Mouse (Mus musculus): ENCODE measurements around the gene Cidec.

Gene Cidec

DNA sequence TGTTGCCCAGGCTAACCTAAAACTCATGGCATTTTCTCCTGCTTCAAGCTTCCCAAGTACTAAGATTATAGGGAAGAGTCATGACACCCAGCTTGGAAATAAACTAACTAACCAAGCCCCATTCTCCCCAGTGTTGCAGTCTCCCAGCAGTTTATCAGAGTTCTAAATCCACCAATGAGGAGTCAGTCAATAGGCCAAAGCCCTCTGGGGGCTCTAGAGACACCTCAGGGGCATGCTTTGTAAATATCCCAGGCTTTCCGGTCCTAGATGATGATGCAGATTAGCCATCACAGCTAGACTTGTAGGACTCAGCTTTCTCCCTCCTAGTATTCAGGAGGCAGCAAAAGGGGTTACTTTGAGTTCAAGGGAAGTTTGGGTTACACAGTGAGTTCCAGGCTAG, 25.6 kb downstream of the Cidec start:
- no peak for DNase-seq (ENCODE audit: low read depth, low spot score)

DNA sequence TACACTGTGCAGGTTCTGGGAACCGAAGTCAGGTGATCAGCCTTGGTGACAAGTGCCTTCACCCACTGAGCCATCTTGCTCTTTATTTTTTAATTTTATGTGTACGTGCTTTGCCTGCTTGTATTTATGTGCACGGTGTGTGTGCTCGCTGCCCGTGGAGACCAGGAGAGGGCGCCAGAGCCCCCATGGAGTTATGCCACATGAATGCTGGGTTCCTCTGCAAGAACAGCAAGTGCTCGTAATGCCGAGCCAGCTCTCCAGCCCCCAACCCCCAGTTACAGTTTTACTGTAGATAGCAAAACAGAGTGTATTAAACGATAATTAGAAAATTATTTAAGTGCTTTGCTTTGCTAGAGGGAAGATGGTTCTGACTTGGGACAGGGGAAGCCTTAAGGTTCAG, 28.9 kb downstream of the Cidec start:
- peak; percentile 81 for DNase-seq (ENCODE audit: low read depth, low spot score)

DNA sequence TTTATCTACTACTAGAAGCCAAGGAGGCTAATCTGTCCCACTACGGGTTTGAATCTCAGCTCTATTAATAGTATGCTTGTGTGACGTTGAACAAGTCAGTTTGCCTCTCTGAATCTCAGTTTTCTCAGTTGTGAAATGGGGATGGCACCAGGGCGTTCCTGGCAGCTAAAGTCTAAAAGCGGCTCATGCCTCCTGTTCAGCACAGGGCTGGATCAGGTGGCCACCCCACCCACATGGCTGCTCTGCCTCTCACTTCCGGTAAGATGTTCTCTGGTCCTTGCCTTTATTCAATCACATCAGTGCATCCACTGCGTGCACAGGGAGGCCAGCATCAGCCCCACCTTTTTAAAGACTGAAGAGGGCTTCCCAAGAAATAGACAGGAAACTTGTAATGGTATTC, 30.1 kb downstream of the Cidec start:
- DNase-seq (ENCODE audit: low read depth, low spot score) = no peak

DNA sequence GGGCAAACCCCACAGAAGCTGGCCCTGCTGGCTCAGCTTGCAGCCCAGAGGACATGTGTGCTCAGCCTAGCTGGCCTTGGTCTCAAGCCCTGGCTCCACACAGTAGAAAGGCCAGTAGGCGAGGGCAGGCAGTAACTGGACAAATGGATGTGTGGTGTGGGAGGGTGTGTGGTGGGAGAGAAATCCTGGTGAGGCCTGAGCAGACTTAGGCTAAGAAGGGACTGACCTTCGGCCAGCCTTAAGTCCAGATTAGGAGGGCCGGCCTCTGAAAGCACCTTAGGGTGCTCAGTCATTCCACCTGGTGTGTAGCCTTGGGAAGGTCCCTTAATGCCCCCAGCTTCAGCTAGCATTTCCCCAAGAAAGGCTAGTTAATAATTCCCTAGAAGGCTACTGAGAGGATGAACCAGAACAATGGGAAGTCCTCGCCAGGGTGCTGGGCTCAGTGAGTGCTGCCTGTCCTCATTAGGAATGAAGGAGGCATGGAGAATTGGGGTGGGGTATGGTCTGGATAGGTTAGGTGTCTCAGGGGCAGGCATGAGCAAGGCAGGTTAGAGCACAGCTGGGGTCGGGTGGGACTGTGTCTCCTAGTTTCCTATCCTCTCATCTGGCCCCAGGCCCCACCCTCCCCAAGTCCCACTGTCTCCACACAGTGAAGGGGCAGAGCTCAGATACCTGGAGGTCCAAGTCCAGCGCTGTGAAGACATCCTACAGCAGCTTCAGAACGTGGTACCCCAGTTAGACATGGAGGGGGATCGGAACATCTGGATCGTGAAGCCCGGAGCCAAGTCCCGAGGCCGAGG, 30.7 kb downstream of the Cidec start:
- DNase-seq (ENCODE audit: low read depth, low spot score) = no peak

DNA sequence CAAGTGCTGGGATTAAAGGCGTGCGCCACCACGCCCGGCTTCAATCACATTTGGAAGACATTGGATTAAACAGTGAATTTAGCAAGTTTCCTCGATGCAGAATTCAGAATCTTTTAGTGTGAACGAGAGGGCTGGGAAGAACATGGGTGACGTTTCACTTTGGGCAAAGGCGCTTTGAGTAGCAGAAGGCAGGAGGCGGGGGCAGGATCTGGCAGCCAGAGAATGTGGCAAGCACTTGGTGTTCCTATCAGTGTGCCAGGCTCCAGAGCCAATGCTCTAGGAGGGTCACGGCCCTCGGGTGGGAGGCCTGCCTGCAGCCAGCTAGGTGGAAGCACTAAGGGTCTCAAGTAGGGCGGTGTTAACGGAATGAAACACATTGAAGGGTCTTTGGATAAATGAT, 33.5 kb downstream of the Cidec start:
- no peak for DNase-seq (ENCODE audit: low read depth, low spot score)

DNA sequence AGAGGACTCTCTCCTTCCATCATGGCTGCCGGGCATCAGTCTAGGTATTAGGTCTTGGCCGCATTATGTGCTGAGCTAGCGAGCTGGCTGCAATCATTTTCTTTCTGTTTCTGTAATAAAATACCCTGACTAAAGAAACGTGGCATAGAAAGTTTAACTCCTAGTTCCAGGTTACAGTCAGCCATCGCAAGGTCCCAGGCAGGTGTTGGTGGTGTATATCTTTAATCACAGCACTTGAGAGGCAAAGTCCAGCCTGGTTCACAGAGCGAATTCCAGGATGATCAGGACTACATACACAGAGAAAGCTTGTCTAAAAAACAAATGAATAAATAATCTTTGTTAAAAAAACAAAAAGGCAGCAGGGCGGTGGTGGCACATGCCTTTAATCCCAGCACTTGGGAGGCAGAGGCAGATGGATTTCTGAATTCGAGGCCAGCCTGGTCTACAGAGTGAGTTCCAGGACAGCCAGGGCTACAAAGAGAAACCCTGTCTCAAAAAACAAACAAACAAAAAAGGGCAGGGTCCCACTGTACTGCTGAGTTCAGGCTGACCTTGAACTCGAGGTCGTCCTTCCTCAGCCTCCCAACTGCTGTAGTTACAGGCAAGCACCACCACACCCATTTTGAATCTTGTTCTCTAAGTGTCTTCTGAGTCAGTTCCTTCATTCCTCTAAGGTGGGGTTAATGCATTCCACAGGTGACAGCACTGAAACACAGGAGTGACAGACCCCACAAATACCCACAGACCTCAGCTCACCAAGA, 39.1 kb downstream of the Cidec start:
- DNase-seq (ENCODE audit: low read depth, low spot score) = peak; percentile 92

DNA sequence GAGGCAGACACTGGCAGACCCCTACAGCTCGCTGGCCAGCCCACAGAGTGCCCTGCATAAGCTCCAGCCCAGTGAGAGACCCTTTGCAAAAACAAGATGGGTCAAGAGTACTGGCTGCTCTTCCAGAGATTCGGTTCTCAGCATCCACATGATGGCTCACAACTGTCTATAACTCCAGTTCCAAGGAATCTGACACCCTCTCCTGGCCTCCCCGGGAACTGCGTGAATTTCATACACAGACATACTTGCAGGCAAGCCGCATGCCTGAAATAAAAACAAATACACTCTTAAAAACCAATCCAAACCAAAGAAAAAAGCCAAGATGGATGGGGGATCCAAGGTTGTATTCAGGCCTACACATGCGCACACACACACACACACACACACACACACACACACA, 40.1 kb downstream of the Cidec start:
- DNase-seq (ENCODE audit: low read depth, low spot score) = peak; percentile 66

DNA sequence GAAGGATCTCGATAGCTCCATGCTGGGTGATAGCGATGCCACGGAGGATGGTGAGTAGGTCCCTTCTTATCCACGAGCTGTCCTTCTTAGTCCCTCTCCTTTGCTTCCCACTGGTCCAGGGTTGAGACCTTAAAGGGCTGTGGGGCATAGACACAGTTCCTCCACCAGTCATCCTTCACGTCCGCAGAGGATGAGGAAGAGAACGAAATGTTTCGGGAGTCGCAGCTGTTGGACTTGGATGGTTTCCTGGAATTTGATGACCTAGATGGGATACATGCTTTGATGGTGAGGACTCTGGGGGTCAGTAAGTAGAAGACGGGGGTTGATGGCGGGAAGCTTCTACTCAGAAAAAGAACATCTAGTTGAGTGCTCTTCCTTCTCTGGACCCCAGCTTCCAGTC, 40.7 kb downstream of the Cidec start:
- no peak for DNase-seq (ENCODE audit: low read depth, low spot score)

DNA sequence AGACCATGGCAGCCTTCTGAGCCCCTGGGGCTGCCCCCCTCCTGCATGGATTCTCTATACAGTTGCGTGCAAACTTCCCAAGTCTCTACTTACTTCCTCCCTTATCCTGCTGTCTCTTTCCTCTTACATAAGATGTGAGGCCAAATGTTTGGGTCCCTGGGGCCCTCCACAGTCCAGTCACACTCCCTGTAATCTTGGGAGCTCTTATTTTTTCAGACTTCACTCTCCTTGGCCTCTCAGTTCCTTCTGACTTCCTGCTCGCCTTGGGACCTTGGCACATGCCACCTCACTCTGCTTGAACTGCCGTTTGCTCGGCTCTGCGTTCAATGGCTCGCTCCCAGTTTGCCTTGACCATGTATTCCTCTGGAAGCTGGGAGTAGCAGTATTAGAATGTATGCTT, 41.6 kb downstream of the Cidec start:
- DNase-seq (ENCODE audit: low read depth, low spot score) = no peak

DNA sequence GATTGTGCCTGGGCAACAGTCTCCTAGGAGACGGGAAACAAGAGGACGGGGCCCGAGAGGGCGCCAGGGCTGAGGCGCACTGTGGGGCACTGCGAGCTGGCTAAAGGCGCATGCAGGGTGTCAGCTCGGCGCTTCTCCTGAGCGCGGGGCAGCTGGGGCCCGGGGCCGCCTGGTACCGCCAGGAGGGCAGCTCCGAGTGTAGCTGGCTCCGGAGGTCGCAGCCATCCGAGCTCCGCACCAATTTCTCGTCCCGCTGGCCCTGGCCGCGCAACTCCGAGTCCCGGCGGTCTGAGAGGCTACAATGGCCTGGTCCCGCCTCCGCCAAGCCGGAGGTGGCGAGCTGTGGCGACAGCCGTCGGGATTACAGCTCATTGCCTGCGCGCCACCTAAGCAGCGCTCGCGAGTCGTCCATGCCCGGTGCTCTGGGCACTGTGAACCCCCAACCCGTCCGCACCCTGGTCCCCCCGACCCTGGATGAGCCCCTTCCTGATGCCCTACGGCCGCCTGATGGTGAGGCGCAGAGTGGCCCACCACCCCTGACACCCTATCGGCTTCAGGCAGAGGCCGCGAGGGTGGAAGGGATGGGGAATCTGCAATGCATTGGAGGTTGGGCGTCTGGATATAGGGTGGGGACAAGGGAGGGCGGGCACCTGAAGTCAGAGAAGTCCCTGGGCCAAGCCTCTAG, 43.0 kb downstream of the Cidec start:
- peak; percentile 82 for DNase-seq (ENCODE audit: low read depth, low spot score)

DNA sequence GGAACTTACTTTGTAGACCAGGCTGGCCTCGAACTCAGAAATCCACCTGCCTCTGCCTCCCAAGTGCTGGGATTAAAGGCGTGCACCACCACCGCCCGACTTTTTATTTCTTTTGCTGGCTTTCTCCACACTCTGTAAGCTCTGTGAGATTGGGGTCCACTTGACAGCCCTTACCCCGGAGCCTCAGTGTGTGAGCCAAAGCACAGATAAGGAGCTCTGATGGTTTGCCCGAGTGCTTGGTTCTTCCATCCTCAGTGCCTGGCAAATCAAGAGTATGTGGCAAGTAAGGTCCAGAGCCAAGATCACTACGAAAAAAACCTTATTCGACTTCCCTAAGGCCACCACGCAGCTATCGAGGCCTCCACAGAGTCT, 43.6 kb downstream of the Cidec start:
- no peak for DNase-seq (ENCODE audit: low read depth, low spot score)

DNA sequence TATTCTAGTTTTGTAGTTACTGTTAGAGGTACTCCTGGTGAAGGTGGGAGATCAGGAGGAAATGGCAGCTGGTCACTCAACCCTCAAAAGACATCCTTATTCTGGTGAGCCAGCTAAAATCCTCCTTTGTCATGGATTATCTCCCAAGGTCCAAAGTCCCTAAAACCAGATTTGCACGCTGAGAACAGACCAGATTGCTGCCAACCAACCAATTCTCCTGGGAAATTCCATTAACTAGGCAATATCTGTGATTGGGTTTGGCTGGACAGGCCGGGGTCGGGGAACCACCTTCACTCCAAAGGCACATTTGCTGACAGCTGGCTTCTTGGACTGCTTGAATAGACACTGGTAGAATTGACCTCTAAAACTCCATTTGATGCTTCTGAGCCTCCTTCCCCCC, 44.8 kb downstream of the Cidec start:
- DNase-seq (ENCODE audit: low read depth, low spot score) = no peak

DNA sequence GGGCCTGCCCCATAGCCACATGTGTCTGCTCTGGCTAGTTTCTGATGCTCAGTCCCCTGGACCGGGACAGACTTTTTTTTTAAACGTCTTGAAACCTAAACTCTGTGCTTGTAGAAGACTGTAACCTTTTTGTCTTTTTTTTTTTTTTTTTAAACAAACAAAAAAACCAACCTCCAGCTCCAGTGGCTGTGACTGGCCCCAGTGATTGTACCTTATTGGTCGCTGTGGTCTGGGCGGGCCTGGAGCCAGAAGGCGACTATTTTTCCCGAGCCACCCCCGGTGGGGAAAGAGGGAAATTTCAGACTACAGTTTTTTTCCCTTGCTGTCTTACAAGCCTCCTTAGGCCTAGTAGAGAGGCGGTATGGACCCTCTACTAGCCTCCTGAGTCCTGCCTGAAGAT, 46.6 kb downstream of the Cidec start, which contains the start of gene Ttll3:
Ttll3 (plus strand) TSS at position 301 of the 400 bp plus-strand sequence.
- DNase-seq (ENCODE audit: low read depth, low spot score) = no peak

DNA sequence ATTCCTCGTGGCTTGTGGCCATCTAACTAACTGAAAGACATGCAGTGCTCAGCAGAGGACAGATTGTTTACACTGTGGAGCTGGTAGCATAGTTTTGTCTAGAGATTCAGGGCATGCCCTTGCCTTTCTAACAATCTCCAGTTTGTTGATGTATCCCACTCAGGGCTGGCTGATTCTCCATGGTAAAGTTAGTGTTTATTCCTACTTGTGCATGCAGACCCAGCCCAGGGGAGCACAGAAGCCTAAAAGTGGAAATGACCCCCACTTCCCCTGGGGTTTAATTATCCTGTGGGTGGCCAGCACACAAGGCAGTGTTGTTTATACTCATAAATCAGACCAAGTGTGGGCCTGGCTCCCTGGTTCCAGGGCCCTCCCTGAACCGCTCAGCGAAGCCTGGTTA, 49.5 kb downstream of the Cidec start:
- DNase-seq (ENCODE audit: low read depth, low spot score) = no peak

DNA sequence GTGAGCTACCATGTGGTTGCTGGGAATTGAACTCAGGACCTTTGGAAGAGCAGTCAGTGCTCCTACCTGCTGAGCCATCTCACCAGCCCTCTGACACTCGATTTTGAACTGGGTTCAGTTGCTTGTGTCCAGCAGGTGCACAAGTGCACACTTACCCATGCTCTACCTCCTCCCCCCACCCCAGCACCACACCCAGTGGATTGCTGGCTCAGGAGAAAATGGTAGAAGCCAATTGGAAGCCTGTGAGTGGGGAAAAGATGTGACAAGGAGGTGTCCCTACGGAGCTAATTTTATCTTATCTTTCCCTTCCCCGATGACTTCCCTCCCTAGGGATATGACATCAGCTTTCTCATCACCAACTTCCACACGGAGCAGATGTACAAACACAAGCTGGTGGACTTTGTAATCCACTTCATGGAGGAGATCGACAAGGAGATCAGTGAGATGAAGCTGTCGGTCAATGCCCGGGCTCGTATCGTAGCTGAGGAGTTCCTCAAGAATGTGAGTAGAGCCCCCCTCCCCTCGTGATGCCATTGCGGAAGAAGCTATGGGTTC, 50.3 kb downstream of the Cidec start:
- DNase-seq (ENCODE audit: low read depth, low spot score) = no peak

DNA sequence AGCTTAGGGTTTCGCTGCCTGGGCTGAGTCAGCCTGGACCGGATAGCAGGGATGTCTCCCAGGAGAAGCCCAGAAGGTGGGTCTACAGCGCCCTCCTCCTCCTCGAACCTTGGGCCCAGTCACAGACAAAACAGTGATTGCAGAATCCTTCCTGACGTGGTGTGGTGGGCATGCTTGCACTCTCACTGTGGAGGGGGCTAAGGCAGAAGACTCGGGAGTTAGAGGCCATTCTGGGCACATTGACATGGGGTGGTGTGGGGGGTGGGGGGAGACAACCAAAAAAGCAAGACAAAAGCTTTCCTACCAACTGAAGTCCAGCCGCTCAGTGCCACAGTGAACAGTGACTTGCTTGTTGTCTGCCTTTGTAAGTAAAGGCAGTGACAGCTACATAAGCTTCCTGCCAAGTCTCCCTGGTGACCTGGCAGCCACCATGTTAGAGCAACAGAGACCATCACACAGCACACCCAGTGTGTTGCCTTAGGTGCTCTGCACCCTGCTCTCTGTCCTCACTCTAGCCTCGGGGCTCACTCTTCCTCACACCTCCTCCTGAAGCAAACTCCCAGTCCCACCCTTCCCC, 51.1 kb downstream of the Cidec start:
- DNase-seq (ENCODE audit: low read depth, low spot score) = no peak

DNA sequence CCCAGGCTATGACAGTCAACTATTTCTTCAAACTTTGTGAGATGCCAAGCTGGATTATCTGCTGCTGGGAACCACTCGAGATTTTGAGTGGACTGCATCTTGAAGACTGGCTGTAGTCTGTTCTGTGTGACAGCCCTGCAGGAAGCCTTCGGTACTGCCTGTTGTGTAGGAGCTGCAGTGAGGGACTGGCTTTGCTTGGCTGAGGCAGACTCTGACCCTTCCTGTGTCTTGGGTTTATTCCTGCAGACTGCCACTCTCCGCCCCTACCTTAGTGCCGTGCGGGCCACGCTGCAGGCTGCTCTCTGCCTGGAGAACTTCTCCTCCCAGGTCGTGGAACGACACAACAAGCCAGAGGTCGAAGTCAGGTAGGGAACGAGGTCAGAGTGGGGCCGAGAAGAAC, 55.1 kb downstream of the Cidec start:
- peak; percentile 57 for DNase-seq (ENCODE audit: low read depth, low spot score)

DNA sequence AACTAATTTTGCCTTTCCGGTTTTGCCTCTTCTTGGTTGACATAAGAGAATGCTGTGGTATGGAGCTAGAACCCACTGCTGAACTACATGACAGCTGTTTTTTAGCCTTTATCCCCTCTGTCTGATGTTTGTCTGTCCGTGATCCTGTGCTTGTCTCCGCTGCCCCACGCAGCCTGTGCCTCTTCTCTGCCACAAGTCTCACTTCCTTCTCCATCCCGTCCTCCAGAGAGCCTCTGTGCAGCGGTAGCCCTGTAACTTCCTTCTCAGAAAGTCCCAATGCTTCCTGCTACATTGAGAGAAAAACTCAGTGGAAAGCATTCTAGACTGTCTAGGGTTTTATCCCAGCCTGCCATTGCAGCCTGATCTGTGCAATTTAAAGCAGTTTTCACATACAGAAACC, 56.3 kb downstream of the Cidec start:
- no peak for DNase-seq (ENCODE audit: low read depth, low spot score)

DNA sequence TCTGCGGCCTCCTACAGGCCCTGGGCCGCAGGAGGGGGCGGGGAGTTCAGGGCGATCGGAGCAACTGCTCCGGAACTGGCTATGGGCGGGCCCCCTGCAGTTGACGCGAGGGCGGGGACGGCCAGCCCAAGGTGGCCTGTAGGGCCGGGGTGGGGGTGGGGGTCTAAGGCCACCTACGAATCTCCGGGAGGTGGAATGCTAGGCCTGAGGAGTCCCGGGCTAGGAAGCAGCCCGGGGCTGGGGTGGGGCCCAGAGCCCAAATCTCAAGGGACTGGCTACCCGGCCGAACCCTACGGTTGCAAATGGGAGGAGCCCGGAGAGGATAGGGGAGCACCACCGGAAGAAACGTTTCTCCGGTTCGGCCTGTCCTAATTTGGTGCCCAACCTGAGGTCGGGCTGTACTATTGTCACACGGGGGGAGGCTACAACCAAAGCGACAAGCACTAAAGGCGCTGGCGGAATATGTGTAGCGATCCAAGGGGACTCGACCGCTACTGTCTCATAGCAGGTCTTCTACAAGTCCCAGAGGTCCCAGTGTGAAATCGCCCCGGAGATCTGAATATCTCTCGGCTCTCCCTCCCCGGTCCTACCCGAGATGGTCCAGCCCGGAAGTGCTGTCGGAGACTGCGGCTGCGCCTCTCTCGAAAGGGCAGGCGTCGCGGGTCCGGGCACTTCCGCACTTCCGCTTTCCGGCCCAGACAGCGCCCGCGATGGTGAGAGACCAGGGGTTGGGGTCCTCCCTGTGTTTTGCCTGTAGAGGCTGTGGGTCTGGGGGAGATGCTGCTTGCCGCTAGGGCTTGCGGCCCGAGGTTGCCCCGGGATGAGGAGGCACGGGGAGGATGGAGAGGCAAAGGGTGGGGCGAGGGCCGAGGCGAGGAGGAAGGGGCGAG, 57.8 kb downstream of the Cidec start, which contains the start of the genes Tada3 and Arpc4:
Tada3 (minus strand) TSS at position 388 of the 890 bp plus-strand sequence.
Arpc4 (plus strand) TSS at position 620 of the 890 bp plus-strand sequence.
- peak; percentile 98 for DNase-seq (ENCODE audit: low read depth, low spot score)

DNA sequence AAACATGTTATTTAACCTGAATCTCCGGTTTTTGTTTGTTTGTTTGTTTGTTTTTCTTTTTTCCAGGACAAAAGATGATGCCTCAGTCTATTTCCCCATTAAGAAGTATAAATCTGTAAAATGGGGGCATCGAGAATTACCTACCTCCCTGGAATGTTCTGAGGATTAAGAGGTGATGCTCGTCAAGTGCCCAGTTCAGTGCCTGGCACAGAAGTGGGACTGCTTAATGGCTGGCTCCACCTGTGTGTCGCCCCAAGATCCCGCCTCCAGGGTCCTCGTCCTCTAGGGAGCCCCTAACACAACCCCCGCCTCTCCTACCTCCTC, 58.4 kb downstream of the Cidec start:
- DNase-seq (ENCODE audit: low read depth, low spot score) = no peak
